9 mouse cellular contexts compared by ENCODE assay signal in the genomic region with DNA sequence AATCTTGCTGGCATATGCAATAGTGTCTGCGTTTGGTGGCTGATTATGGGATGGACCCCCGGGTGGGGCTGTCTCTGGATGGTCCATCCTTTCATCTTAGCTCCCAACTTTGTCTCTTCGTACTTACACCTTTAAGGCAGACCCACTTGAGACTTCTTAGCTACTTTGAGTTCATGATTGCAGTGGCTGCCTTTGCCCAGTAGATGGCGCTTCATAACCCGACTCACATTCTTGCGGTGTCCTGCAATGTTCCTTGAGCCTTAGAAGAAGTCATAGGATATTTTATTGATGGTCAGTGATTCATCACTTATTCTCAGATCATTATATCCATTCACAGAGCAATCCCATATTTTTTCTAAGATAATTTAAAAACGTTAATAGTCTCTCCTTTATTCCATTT. TPM values are rescaled to one million over a fixed set of nuclear protein-coding genes. Genes with fewer than 3 reads are reported as not detected.
DNase-seq lines count a peak whose midpoint lies in the region; ATAC-seq and TF ChIP-seq lines count a peak whose summit lies in the region.
"Had no signal": no experiment of that assay in that cellular context is flagged by ENCODE, and none has a peak within 500 bp of the region (broad histone marks: within the 10 kb centered on the region; RNA-seq: fewer than 3 reads in every experiment).

No protein-coding gene starts in this region.

- H3K36me3 ChIP-seq in forebrain, embryonic 11.5 days (ENCODE audit: control insufficient read depth, insufficient read depth, low read length), result no peaks in the 10 kb centered on the region
- no peaks in the 10 kb centered on the region for H3K36me3 ChIP-seq in intestine, embryonic 15.5 days
- H3K36me3 ChIP-seq: stomach, embryonic 15.5 days had no signal

- ATAC-seq in forebrain, embryonic 11.5 days (replicated peaks; ENCODE audit: low FRiP score), result peak; percentile 60
- peak; percentile 41; the same call in 1 of the 2 replicates for ATAC-seq in intestine, embryonic 15.5 days

- DNase-seq in cerebellum, adult 2 months, result peak; percentile 4 to 19
- no peak for DNase-seq in cerebellum, adult 11 months
- peak; percentile 12 for DNase-seq in urinary bladder, postnatal 25 days (ENCODE audit: low spot score)
- no peak for DNase-seq in urinary bladder, postnatal 4 days (ENCODE audit: low spot score in 2 of 2)
- peak; percentile 73 for DNase-seq in forebrain, embryonic 11.5 days (ENCODE audit: low spot score)
- DNase-seq in lung, adult 18-20 months, result peak; percentile 5 to 10
- peak; percentile 16 for DNase-seq in right cerebral cortex, postnatal 14 days

- 12% methylated on average over 7 of the region's 7 CpGs for WGBS in cerebellum, adult 2 months
- 8% methylated on average over 7 of the region's 7 CpGs for WGBS in forebrain, embryonic 11.5 days
- WGBS in intestine, embryonic 15.5 days, result 11% methylated on average over 7 of the region's 7 CpGs

- no peaks in the 10 kb centered on the region for H3K4me1 ChIP-seq in cerebellum, adult 2 months (ENCODE audit: control insufficient read depth, insufficient read depth, low read length)
- H3K4me1 ChIP-seq in forebrain, embryonic 11.5 days (replicated peaks; ENCODE audit: control insufficient read depth, insufficient read depth, low read length), result no peaks in the 10 kb centered on the region
- no peaks in the 10 kb centered on the region for H3K4me1 ChIP-seq in intestine, embryonic 15.5 days (replicated peaks)
- H3K4me1 ChIP-seq: stomach, embryonic 15.5 days had no signal

- no peak overlapping the region for H3K4me3 ChIP-seq in cerebellum, adult 2 months (replicated peaks; ENCODE audit: insufficient read depth, low read depth, low read length)
- H3K4me3 ChIP-seq in forebrain, embryonic 11.5 days (ENCODE audit: low read depth, low read length), result no peak overlapping the region
- H3K4me3 ChIP-seq in intestine, embryonic 15.5 days (replicated peaks), result no peak overlapping the region
- H3K4me3 ChIP-seq: stomach, embryonic 15.5 days had no signal

- no peak overlapping the region for H3K9ac ChIP-seq in forebrain, embryonic 11.5 days (ENCODE audit: low read length)
- no peak overlapping the region for H3K9ac ChIP-seq in intestine, embryonic 15.5 days
- H3K9ac ChIP-seq: stomach, embryonic 15.5 days had no signal

- no peak for TF ChIP-seq POLR2A in cerebellum, adult 2 months (IDR thresholded peaks at IDR 0.05; ENCODE audit: borderline replicate concordance, insufficient read depth, low read length)

- H3K27ac ChIP-seq in cerebellum, adult 2 months (ENCODE audit: insufficient read depth, low read length), result no peak overlapping the region
- no peak overlapping the region for H3K27ac ChIP-seq in forebrain, embryonic 11.5 days (ENCODE audit: low read depth, low read length)
- H3K27ac ChIP-seq in intestine, embryonic 15.5 days, result no peak overlapping the region
- H3K27ac ChIP-seq: stomach, embryonic 15.5 days had no signal

- peak; percentile 60; the same call in 1 of the 2 replicates for TF ChIP-seq CTCF in cerebellum, adult 2 months (IDR thresholded peaks at IDR 0.05; ENCODE audit: borderline replicate concordance, insufficient read depth, low read depth, low read length)

- H3K27me3 ChIP-seq in cerebellum, adult 2 months (ENCODE audit: control insufficient read depth, insufficient read depth, low read length), result no peaks in the 10 kb centered on the region
- H3K27me3 ChIP-seq in forebrain, embryonic 11.5 days (ENCODE audit: control insufficient read depth, insufficient read depth, low read length), result no peaks in the 10 kb centered on the region
- H3K27me3 ChIP-seq in intestine, embryonic 15.5 days (replicated peaks), result no peaks in the 10 kb centered on the region
- H3K27me3 ChIP-seq: stomach, embryonic 15.5 days had no signal

- no peaks in the 10 kb centered on the region for H3K9me3 ChIP-seq in forebrain, embryonic 11.5 days (ENCODE audit: control insufficient read depth, low read length)
- H3K9me3 ChIP-seq in intestine, embryonic 15.5 days, result no peaks in the 10 kb centered on the region
- H3K9me3 ChIP-seq: stomach, embryonic 15.5 days had no signal

- no peak overlapping the region for H3K4me2 ChIP-seq in forebrain, embryonic 11.5 days (ENCODE audit: low read depth, low read length, severe bottlenecking)
- no peak overlapping the region for H3K4me2 ChIP-seq in intestine, embryonic 15.5 days (replicated peaks)
- H3K4me2 ChIP-seq: stomach, embryonic 15.5 days had no signal

RNA-seq across cellular contexts. Expression of gene Nts, which starts 38.5 kb away (rescaled TPM):
- polyA plus RNA-seq in cerebellum, adult 2 months (2012; rRNA removed), result 4.4 and 5.2 TPM in 2 replicates
- 0.49 and 0.51 TPM in 2 replicates for polyA plus RNA-seq in forebrain, embryonic 11.5 days (2014; fragmentation: Nextera tagmentation; extraction: Ambion mirVana)
- polyA plus RNA-seq in intestine, embryonic 15.5 days (2015; fragmentation: Nextera tagmentation; extraction: Ambion mirVana), result 2.2 and 2.9 TPM in 2 replicates

Comparison
In these comparisons a context has a peak if more than half of its experiments do, and no peak if none do; other contexts are left out.
1. DNase-seq: peak in cerebellum, adult 2 months (2 of 2), urinary bladder, postnatal 25 days (single experiment), forebrain, embryonic 11.5 days (single experiment), lung, adult 18-20 months (2 of 2) and right cerebral cortex, postnatal 14 days (single experiment); none in cerebellum, adult 11 months (single experiment) and urinary bladder, postnatal 4 days (0 of 2).